Mouse (Mus musculus) embryonic facial prominence, embryonic 14.5 days (tissue): ENCODE measurements around the gene Sh3gl2. TPM values are rescaled to one million over a fixed set of nuclear protein-coding genes. Genes with fewer than 3 reads are reported as not detected.

Source experiments
- ATAC-seq: fragments of 200-750 bp; cut with Nextera tagmentation; 2 replicates; pipeline ENCODE4 v1.8.0; 2017; ENCODE audit warnings: low read depth, moderate number of reproducible peaks, moderate TSS enrichment
- DNase-seq: peaks from one replicate; pipeline ENCODE4 v3.0.0-alpha.2; 2015; ENCODE audit warnings: low spot score
- H3K27ac ChIP-seq: fragments of 300-500 bp; sonication (generic); replicated peaks from 2 replicates; pipeline ENCODE4 v1.5.1; 2014; ENCODE audit warnings: low read depth, mild to moderate bottlenecking, low read length, moderate library complexity
- H3K27me3 ChIP-seq: fragments of 300-500 bp; sonication (generic); replicated peaks from 2 replicates; pipeline ENCODE4 v1.6.1; 2014; ENCODE audit warnings: low read length; ENCODE audit not compliant: control insufficient read depth, insufficient read depth
- H3K36me3 ChIP-seq: fragments of 300-500 bp; sonication (generic); 2 replicates; pipeline ENCODE4 v1.6.1; 2014; ENCODE audit warnings: low read length, mixed read lengths; ENCODE audit not compliant: control insufficient read depth, insufficient read depth
- H3K4me1 ChIP-seq: fragments of 300-500 bp; sonication (generic); 2 replicates; pipeline ENCODE4 v1.6.1; 2014; ENCODE audit warnings: antibody characterized with exemption, low read length; ENCODE audit not compliant: control insufficient read depth, insufficient read depth
- H3K4me2 ChIP-seq: fragments of 300-500 bp; sonication (generic); 2 replicates; pipeline ENCODE4 v1.6.1; 2014; ENCODE audit warnings: low read depth, mild to moderate bottlenecking, low read length, moderate library complexity, mixed read lengths
- H3K4me3 ChIP-seq: fragments of 300-500 bp; sonication (generic); 2 replicates; pipeline ENCODE4 v1.5.1; 2014; ENCODE audit warnings: low read depth, mild to moderate bottlenecking, low read length
- H3K9ac ChIP-seq: fragments of 300-500 bp; sonication (generic); 2 replicates; pipeline ENCODE4 v1.6.1; 2014; ENCODE audit warnings: low read depth, mild to moderate bottlenecking, low read length, moderate library complexity, mixed read lengths
- H3K9me3 ChIP-seq: fragments of 300-500 bp; sonication (generic); 2 replicates; pipeline ENCODE4 v1.6.1; 2016; ENCODE audit warnings: low read length; ENCODE audit not compliant: control insufficient read depth
- WGBS: fragments of 180-500 bp; shearing (Covaris S2); extraction: QIAGEN DNeasy Blood & Tissue Kit; methylation state at CpG from one replicate; pipeline ENCODE4 v1.1.7; 2014; 5-methylcytosine and 5-hydroxymethylcytosine counted together
- polyA plus RNA-seq: library from polyadenylated mRNA; unstranded; fragments of >200 nt; fragmentation: Nextera tagmentation; extraction: Ambion mirVana; gene quantifications from 2 replicates; pipeline ENCODE4 v1.2.1, GENCODE M21; 2014

The Sh3gl2 gene
- polyA plus RNA-seq, 1 experiment from 2014 or later: 7.0 TPM

GRCm38 (mm10) chr4:85526966-85527566 lies 322.1 kb downstream of the Sh3gl2 start:
- Histone ChIP-seq H3K9ac (no peak overlapping the region), H3K4me1 (peaks cover 9% of the 10 kb centered on the region), H3K27ac (peak overlapping the region; percentile 10; the same call in 1 of the 2 replicates), H3K9me3 (no peaks in the 10 kb centered on the region), H3K36me3 (no peaks in the 10 kb centered on the region), H3K4me2 (peak overlapping the region; percentile 15; the same call in 1 of the 2 replicates), H3K4me3 (no peak overlapping the region), H3K27me3 (no peaks in the 10 kb centered on the region)
- WGBS: 24% methylated on average over 7 of the region's 7 CpGs
- DNase-seq (peak; percentile 63), ATAC-seq (peak; percentile 50; the same call in 1 of the 2 replicates)

GRCm38 (mm10) chr4:85529852-85530251 lies 324.9 kb downstream of the Sh3gl2 start:
- WGBS: 86% methylated on average over 1 of the region's 1 CpGs
- no peak for ATAC-seq
- Histone ChIP-seq H3K4me3 (no peak overlapping the region), H3K27ac (no peak overlapping the region), H3K9me3 (no peaks in the 10 kb centered on the region), H3K36me3 (no peaks in the 10 kb centered on the region), H3K4me1 (peaks cover 9% of the 10 kb centered on the region), H3K27me3 (no peaks in the 10 kb centered on the region), H3K9ac (no peak overlapping the region), H3K4me2 (no peak overlapping the region)
- no peak for DNase-seq

- peak; percentile 60; the same call in 1 of the 2 replicates for ATAC-seq
- H3K4me3 ChIP-seq: no peak overlapping the region
- no peak overlapping the region for H3K4me2 ChIP-seq
- no peaks in the 10 kb centered on the region for H3K9me3 ChIP-seq
- H3K27me3 ChIP-seq: no peaks in the 10 kb centered on the region
- H3K27ac ChIP-seq: no peak overlapping the region
- no peak overlapping the region for H3K9ac ChIP-seq
- WGBS: 39% methylated on average over 5 of the region's 5 CpGs
- no peaks in the 10 kb centered on the region for H3K36me3 ChIP-seq
- DNase-seq: peak; percentile 47
- H3K4me1 ChIP-seq: no peaks in the 10 kb centered on the region
Measured at GRCm38 (mm10) chr4:85539677-85540076, 334.8 kb downstream of the Sh3gl2 start.

- H3K4me2 ChIP-seq: no peak overlapping the region
- no peaks in the 10 kb centered on the region for H3K36me3 ChIP-seq
- no peak overlapping the region for H3K9ac ChIP-seq
- no peak overlapping the region for H3K27ac ChIP-seq
- no peaks in the 10 kb centered on the region for H3K4me1 ChIP-seq
- DNase-seq (no peak), ATAC-seq (no peak)
- H3K27me3 ChIP-seq: no peaks in the 10 kb centered on the region
- no peaks in the 10 kb centered on the region for H3K9me3 ChIP-seq
- WGBS: 83% methylated on average over 4 of the region's 4 CpGs
- H3K4me3 ChIP-seq: no peak overlapping the region
Measured at GRCm38 (mm10) chr4:85543221-85543620, 338.3 kb downstream of the Sh3gl2 start.

- Histone ChIP-seq H3K4me2 (no peak overlapping the region), H3K9ac (no peak overlapping the region), H3K27ac (no peak overlapping the region), H3K27me3 (no peaks in the 10 kb centered on the region), H3K36me3 (no peaks in the 10 kb centered on the region), H3K4me3 (no peak overlapping the region), H3K9me3 (no peaks in the 10 kb centered on the region), H3K4me1 (no peaks in the 10 kb centered on the region)
- DNase-seq (no peak), ATAC-seq (no peak)
- WGBS: 70% methylated on average over 3 of the region's 3 CpGs
Measured at GRCm38 (mm10) chr4:85554696-85555095, 349.8 kb downstream of the Sh3gl2 start.

- no peak overlapping the region for H3K27ac ChIP-seq
- no peak overlapping the region for H3K4me2 ChIP-seq
- ATAC-seq (no peak), DNase-seq (no peak)
- H3K27me3 ChIP-seq: no peaks in the 10 kb centered on the region
- H3K4me3 ChIP-seq: no peak overlapping the region
- H3K9me3 ChIP-seq: no peaks in the 10 kb centered on the region
- H3K9ac ChIP-seq: no peak overlapping the region
- no peaks in the 10 kb centered on the region for H3K4me1 ChIP-seq
- H3K36me3 ChIP-seq: no peaks in the 10 kb centered on the region
- 82% methylated on average over 6 of the region's 6 CpGs for WGBS
Measured at GRCm38 (mm10) chr4:85559753-85560152, 354.8 kb downstream of the Sh3gl2 start.

GRCm38 (mm10) chr4:85585426-85585825 lies 380.5 kb downstream of the Sh3gl2 start:
- H3K27me3 ChIP-seq: no peaks in the 10 kb centered on the region
- DNase-seq (no peak), ATAC-seq (no peak)
- 0 out of 2 replicates have a peak, but pooled peaks cover 6% of the 10 kb centered on the region for H3K4me1 ChIP-seq
- H3K36me3 ChIP-seq: no peaks in the 10 kb centered on the region
- no peak overlapping the region for H3K4me3 ChIP-seq
- H3K4me2 ChIP-seq: no peak overlapping the region
- 93% methylated on average over 2 of the region's 2 CpGs for WGBS
- H3K27ac ChIP-seq: no peak overlapping the region
- no peaks in the 10 kb centered on the region for H3K9me3 ChIP-seq
- no peak overlapping the region for H3K9ac ChIP-seq

- WGBS: 73% methylated on average over 4 of the region's 4 CpGs
- H3K4me3 ChIP-seq: no peak overlapping the region
Measured at GRCm38 (mm10) chr4:85588928-85589327, 384.0 kb downstream of the Sh3gl2 start.

GRCm38 (mm10) chr4:85591037-85591436 lies 386.1 kb downstream of the Sh3gl2 start:
- ATAC-seq: no peak
- no peaks in the 10 kb centered on the region for H3K27me3 ChIP-seq
- no peak overlapping the region for H3K4me2 ChIP-seq
- H3K9ac ChIP-seq: no peak overlapping the region
- H3K4me3 ChIP-seq: no peak overlapping the region
- 0 out of 2 replicates have a peak, but pooled peaks cover 6% of the 10 kb centered on the region for H3K4me1 ChIP-seq
- no peak for DNase-seq
- WGBS: 68% methylated on average over 7 of the region's 7 CpGs
- H3K9me3 ChIP-seq: no peaks in the 10 kb centered on the region
- H3K36me3 ChIP-seq: no peaks in the 10 kb centered on the region
- no peak overlapping the region for H3K27ac ChIP-seq

More at GRCm38 (mm10) chr4:85588928-85589327, 384.0 kb downstream of the Sh3gl2 start:
- DNase-seq: no peak
- H3K4me1 ChIP-seq: 0 out of 2 replicates have a peak, but pooled peaks cover 6% of the 10 kb centered on the region
- H3K27ac ChIP-seq: no peak overlapping the region
- H3K27me3 ChIP-seq: no peaks in the 10 kb centered on the region
- no peak overlapping the region for H3K9ac ChIP-seq
- ATAC-seq: no peak
- no peaks in the 10 kb centered on the region for H3K9me3 ChIP-seq
- H3K36me3 ChIP-seq: no peaks in the 10 kb centered on the region
- H3K4me2 ChIP-seq: no peak overlapping the region
